Mouse (Mus musculus): ENCODE data around the gene Smbd1. TPM values are rescaled to one million over a fixed set of nuclear protein-coding genes. Genes with fewer than 3 reads are reported as not detected.

Gene Smbd1
- polyA plus RNA-seq, 1 experiment from 2014 or later, result 0.27 TPM

DNA sequence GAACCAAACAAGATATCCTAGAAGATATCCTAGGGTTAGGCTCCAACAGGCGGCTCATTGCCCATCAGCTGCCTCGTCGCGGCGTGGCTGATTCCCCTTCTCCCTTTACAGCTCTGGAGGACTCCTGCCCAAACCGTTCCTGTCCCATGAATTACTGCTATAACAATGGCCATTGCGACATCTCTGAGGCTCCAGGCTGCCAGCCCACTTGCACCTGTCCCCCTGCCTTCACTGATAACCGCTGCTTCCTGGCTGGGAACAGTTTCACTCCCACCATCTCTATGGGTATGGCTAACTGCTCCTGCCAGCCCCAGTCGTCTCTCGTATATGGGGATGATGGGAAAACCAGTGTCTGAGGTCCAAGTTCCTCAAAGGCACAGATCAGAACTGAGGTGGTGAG, 33.6 kb downstream of the Smbd1 start:
- WGBS, result 83% methylated on average over 10 of the region's 10 CpGs
- Histone ChIP-seq H3K4me2 (ENCODE audit: low read depth, low read length) (no peak overlapping the region), H3K4me3 (replicated peaks; ENCODE audit: low read length) (no peak overlapping the region), H3K36me3 (ENCODE audit: control insufficient read depth, insufficient read depth, low read length) (no peaks in the 10 kb centered on the region), H3K4me1 (ENCODE audit: control insufficient read depth, insufficient read depth, low read length) (no peaks in the 10 kb centered on the region), H3K9ac (ENCODE audit: low read length) (no peak overlapping the region), H3K27ac (ENCODE audit: low read length) (no peak overlapping the region), H3K27me3 (ENCODE audit: control insufficient read depth, insufficient read depth, low read length) (no peaks in the 10 kb centered on the region), H3K9me3 (replicated peaks; ENCODE audit: control insufficient read depth, low read length) (no peaks in the 10 kb centered on the region)
- ATAC-seq (ENCODE audit: insufficient read depth, low FRiP score), result no peak

GRCm38 (mm10) chr16:32766904-32767303, 43.4 kb downstream of the Smbd1 start:
- Histone ChIP-seq H3K4me3 (replicated peaks; ENCODE audit: low read length) (no peak overlapping the region), H3K9me3 (replicated peaks; ENCODE audit: control insufficient read depth, low read length) (no peaks in the 10 kb centered on the region), H3K36me3 (ENCODE audit: control insufficient read depth, insufficient read depth, low read length) (no peaks in the 10 kb centered on the region), H3K9ac (ENCODE audit: low read length) (no peak overlapping the region), H3K27me3 (ENCODE audit: control insufficient read depth, insufficient read depth, low read length) (no peaks in the 10 kb centered on the region), H3K4me2 (ENCODE audit: low read depth, low read length) (no peak overlapping the region), H3K27ac (ENCODE audit: low read length) (no peak overlapping the region), H3K4me1 (ENCODE audit: control insufficient read depth, insufficient read depth, low read length) (no peaks in the 10 kb centered on the region)
- no peak for ATAC-seq (ENCODE audit: insufficient read depth, low FRiP score)
- WGBS, result 93% methylated on average over 7 of the region's 7 CpGs

DNA sequence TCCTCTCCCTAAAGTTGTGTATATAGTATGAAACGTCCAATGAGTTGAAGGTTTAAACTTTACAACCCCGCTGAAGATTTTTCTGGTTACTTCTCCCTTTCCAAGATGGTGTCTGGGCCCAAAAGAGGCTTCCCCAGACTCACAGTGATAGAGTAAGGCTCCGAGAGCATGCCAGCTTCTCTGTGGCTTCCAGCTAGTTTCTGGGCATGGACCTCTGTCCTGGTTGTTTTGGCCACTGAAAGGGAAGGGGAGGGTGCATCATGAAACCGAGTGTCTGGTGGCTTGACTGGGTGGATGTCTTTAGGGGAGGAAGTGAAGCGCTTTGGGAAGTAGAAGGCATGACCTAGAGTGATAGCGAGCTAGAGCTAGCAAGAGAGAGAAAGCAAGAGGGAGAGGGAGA, 45.3 kb downstream of the Smbd1 start:
- 69% methylated on average over 6 of the region's 6 CpGs for WGBS
- H3K36me3 ChIP-seq (ENCODE audit: control insufficient read depth, insufficient read depth, low read length), result no peaks in the 10 kb centered on the region
- no peaks in the 10 kb centered on the region for H3K9me3 ChIP-seq (replicated peaks; ENCODE audit: control insufficient read depth, low read length)
- no peaks in the 10 kb centered on the region for H3K27me3 ChIP-seq (ENCODE audit: control insufficient read depth, insufficient read depth, low read length)
- no peaks in the 10 kb centered on the region for H3K4me1 ChIP-seq (ENCODE audit: control insufficient read depth, insufficient read depth, low read length)
- no peak overlapping the region for H3K4me3 ChIP-seq (replicated peaks; ENCODE audit: low read length)
- H3K9ac ChIP-seq (ENCODE audit: low read length), result no peak overlapping the region
- no peak overlapping the region for H3K4me2 ChIP-seq (ENCODE audit: low read depth, low read length)
- ATAC-seq (ENCODE audit: insufficient read depth, low FRiP score), result no peak
- no peak overlapping the region for H3K27ac ChIP-seq (ENCODE audit: low read length)

DNA sequence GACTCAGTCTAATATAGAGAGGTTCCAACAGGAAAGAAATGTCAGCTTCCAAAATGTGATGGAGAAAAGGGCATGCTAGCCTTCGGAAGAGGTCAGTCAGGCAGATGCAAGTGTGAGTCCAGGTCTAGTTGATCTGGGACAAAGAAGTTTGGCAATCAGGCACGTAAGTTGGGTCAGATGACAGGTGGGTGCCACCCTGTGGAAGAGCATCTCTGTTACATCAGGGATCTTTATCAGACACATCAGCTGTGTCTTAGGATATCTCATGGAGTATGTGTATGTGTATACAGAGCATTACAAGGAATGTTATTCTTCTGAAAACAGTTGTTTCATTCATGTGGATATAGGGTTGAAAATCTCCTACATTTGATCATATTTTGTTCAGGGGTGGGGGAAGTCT, 45.7 kb downstream of the Smbd1 start:
- Histone ChIP-seq H3K27me3 (ENCODE audit: control insufficient read depth, insufficient read depth, low read length) (no peaks in the 10 kb centered on the region), H3K9me3 (replicated peaks; ENCODE audit: control insufficient read depth, low read length) (no peaks in the 10 kb centered on the region), H3K4me2 (ENCODE audit: low read depth, low read length) (no peak overlapping the region), H3K36me3 (ENCODE audit: control insufficient read depth, insufficient read depth, low read length) (no peaks in the 10 kb centered on the region), H3K27ac (ENCODE audit: low read length) (no peak overlapping the region), H3K4me1 (ENCODE audit: control insufficient read depth, insufficient read depth, low read length) (no peaks in the 10 kb centered on the region), H3K4me3 (replicated peaks; ENCODE audit: low read length) (no peak overlapping the region), H3K9ac (ENCODE audit: low read length) (no peak overlapping the region)
- ATAC-seq (ENCODE audit: insufficient read depth, low FRiP score), result no peak
- WGBS, result 92% methylated on average over 2 of the region's 2 CpGs

Other genes with a start within 250 kb of the Smbd1 start
- gene Tfrc, start 201.6 kb downstream of the Smbd1 start, polyA plus RNA-seq (2015; fragmentation: Nextera tagmentation; extraction: Ambion mirVana), result 68.3 and 69.7 TPM in 2 replicates
- 10.6 TPM in 2 replicates for gene Tnk2, start 166.6 kb downstream of the Smbd1 start, polyA plus RNA-seq (2015; fragmentation: Nextera tagmentation; extraction: Ambion mirVana)
- 5.6 and 6.4 TPM in 2 replicates for gene Muc4, start 74.6 kb downstream of the Smbd1 start, polyA plus RNA-seq (2015; fragmentation: Nextera tagmentation; extraction: Ambion mirVana)
- 0.22 and 0.31 TPM in 2 replicates for gene Muc20, start 13.0 kb downstream of the Smbd1 start, polyA plus RNA-seq (2015; fragmentation: Nextera tagmentation; extraction: Ambion mirVana)
- 85.2 and 92.5 TPM in 2 replicates for gene Fyttd1, start 67.0 kb upstream of the Smbd1 start, polyA plus RNA-seq (2015; fragmentation: Nextera tagmentation; extraction: Ambion mirVana)
- 24.3 and 24.7 TPM in 2 replicates for gene Rubcn, start 67.3 kb upstream of the Smbd1 start, polyA plus RNA-seq (2015; fragmentation: Nextera tagmentation; extraction: Ambion mirVana)
- gene Lrch3, start 103.6 kb upstream of the Smbd1 start, polyA plus RNA-seq (2015; fragmentation: Nextera tagmentation; extraction: Ambion mirVana), result 14.8 and 15.5 TPM in 2 replicates
- 2.4 TPM in 2 replicates for gene Iqcg, start 245.7 kb upstream of the Smbd1 start, polyA plus RNA-seq (2015; fragmentation: Nextera tagmentation; extraction: Ambion mirVana)
- 790 and 946 TPM in 2 replicates for gene Rpl35a, start 246.0 kb upstream of the Smbd1 start, polyA plus RNA-seq (2015; fragmentation: Nextera tagmentation; extraction: Ambion mirVana)